Comparison of ENCODE assay signal across 10 mouse cellular contexts in genomic region chr9:114988610-114989327, GRCm38 (mm10). TPM values are rescaled to one million over a fixed set of nuclear protein-coding genes. Genes with fewer than 3 reads are reported as not detected.
DNase-seq lines count a peak whose midpoint lies in the region; ATAC-seq lines count a peak whose summit lies in the region.
"Had no signal": no experiment of that assay in that cellular context is flagged by ENCODE, and none has a peak within 500 bp of the region (broad histone marks: within the 10 kb centered on the region; RNA-seq: fewer than 3 reads in every experiment).

No protein-coding gene starts in this region.

- no peak overlapping the region for H3K4me3 ChIP-seq in hindbrain, embryonic 10.5 days
- no peak overlapping the region for H3K4me3 ChIP-seq in hindbrain, embryonic 11.5 days (ENCODE audit: low read depth, low read length)
- H3K4me3 ChIP-seq in neural tube, embryonic 13.5 days, result no peak overlapping the region
- H3K4me3 ChIP-seq in hindbrain, embryonic 15.5 days, result no peak overlapping the region
- H3K4me3 ChIP-seq: erythroblast, embryonic 14.5 days had no signal

- DNase-seq in hindbrain, embryonic 10.5 days (ENCODE audit: low spot score), result no peak
- DNase-seq in hindbrain, embryonic 11.5 days (ENCODE audit: low spot score), result no peak
- no peak for DNase-seq in neural tube, embryonic 10.5 days (ENCODE audit: extremely low spot score, low spot score)
- peak; percentile 61 for DNase-seq in testis, postnatal 10 days (ENCODE audit: low spot score)
- DNase-seq in adrenal gland, adult 18-20 months (ENCODE audit: low spot score in 2 of 2), result no peak
- DNase-seq: kidney, adult 8-10 months; thymus, postnatal 14 days had no signal

- no peaks in the 10 kb centered on the region for H3K36me3 ChIP-seq in hindbrain, embryonic 10.5 days
- no peaks in the 10 kb centered on the region for H3K36me3 ChIP-seq in hindbrain, embryonic 11.5 days (ENCODE audit: control insufficient read depth, insufficient read depth, low read length)
- 0 out of 2 replicates have a peak, but pooled peaks cover 5% of the 10 kb centered on the region for H3K36me3 ChIP-seq in neural tube, embryonic 13.5 days
- 0 out of 2 replicates have a peak, but pooled peaks cover 3% of the 10 kb centered on the region for H3K36me3 ChIP-seq in hindbrain, embryonic 15.5 days

- H3K4me2 ChIP-seq in hindbrain, embryonic 11.5 days (replicated peaks; ENCODE audit: low read depth, low read length), result no peak overlapping the region
- no peak overlapping the region for H3K4me2 ChIP-seq in neural tube, embryonic 13.5 days
- no peak overlapping the region for H3K4me2 ChIP-seq in hindbrain, embryonic 15.5 days

- no peak for ATAC-seq in hindbrain, embryonic 11.5 days (ENCODE audit: low FRiP score)
- ATAC-seq in neural tube, embryonic 13.5 days (ENCODE audit: low read depth), result no peak
- ATAC-seq in hindbrain, embryonic 15.5 days (ENCODE audit: low FRiP score, low read depth), result no peak

- no peak overlapping the region for H3K9ac ChIP-seq in hindbrain, embryonic 11.5 days (ENCODE audit: low read depth, low read length)
- no peak overlapping the region for H3K9ac ChIP-seq in neural tube, embryonic 13.5 days
- H3K9ac ChIP-seq in hindbrain, embryonic 15.5 days, result no peak overlapping the region

- peak overlapping the region; percentile 45; the same call in 1 of the 2 replicates for H3K27ac ChIP-seq in hindbrain, embryonic 10.5 days
- no peak overlapping the region for H3K27ac ChIP-seq in hindbrain, embryonic 11.5 days (ENCODE audit: low read depth, low read length)
- peak overlapping the region; percentile 49; the same call in 1 of the 2 replicates for H3K27ac ChIP-seq in neural tube, embryonic 13.5 days (replicated peaks)
- peak overlapping the region; percentile 31; the same call in 1 of the 2 replicates for H3K27ac ChIP-seq in hindbrain, embryonic 15.5 days (replicated peaks)

- H3K27me3 ChIP-seq in hindbrain, embryonic 10.5 days (ENCODE audit: insufficient read depth, poor library complexity, severe bottlenecking), result no peaks in the 10 kb centered on the region
- H3K27me3 ChIP-seq in hindbrain, embryonic 11.5 days (ENCODE audit: control insufficient read depth, insufficient read depth, low read length), result no peaks in the 10 kb centered on the region
- H3K27me3 ChIP-seq in neural tube, embryonic 13.5 days, result no peaks in the 10 kb centered on the region
- no peaks in the 10 kb centered on the region for H3K27me3 ChIP-seq in hindbrain, embryonic 15.5 days

- peaks cover 2% of the 10 kb centered on the region; the same call in 1 of the 2 replicates for H3K4me1 ChIP-seq in hindbrain, embryonic 10.5 days (replicated peaks)
- no peaks in the 10 kb centered on the region for H3K4me1 ChIP-seq in hindbrain, embryonic 11.5 days (replicated peaks; ENCODE audit: control insufficient read depth, insufficient read depth, low read length)
- H3K4me1 ChIP-seq in neural tube, embryonic 13.5 days (replicated peaks), result peaks cover 7% of the 10 kb centered on the region; the same call in 1 of the 2 replicates
- H3K4me1 ChIP-seq in hindbrain, embryonic 15.5 days (replicated peaks), result peaks cover 11% of the 10 kb centered on the region; the same call in 1 of the 2 replicates

- peaks cover 9% of the 10 kb centered on the region for H3K9me3 ChIP-seq in hindbrain, embryonic 10.5 days
- no peaks in the 10 kb centered on the region for H3K9me3 ChIP-seq in hindbrain, embryonic 11.5 days (ENCODE audit: control insufficient read depth, low read length)
- H3K9me3 ChIP-seq in neural tube, embryonic 13.5 days, result no peaks in the 10 kb centered on the region
- H3K9me3 ChIP-seq in hindbrain, embryonic 15.5 days, result no peaks in the 10 kb centered on the region

- 86% methylated on average over 6 of the region's 6 CpGs for WGBS in hindbrain, embryonic 10.5 days
- 81% methylated on average over 6 of the region's 6 CpGs for WGBS in hindbrain, embryonic 11.5 days
- WGBS in neural tube, embryonic 13.5 days, result 71% methylated on average over 6 of the region's 6 CpGs
- 65% methylated on average over 6 of the region's 6 CpGs for WGBS in hindbrain, embryonic 15.5 days

RNA-seq across cellular contexts. Expression of gene Rps27rt, which starts 6.2 kb away (rescaled TPM):
- 272 TPM in 2 replicates for polyA plus RNA-seq in hindbrain, embryonic 10.5 days (2016; fragmentation: Nextera tagmentation; extraction: Ambion mirVana)
- 295 and 351 TPM in 2 replicates for polyA plus RNA-seq in hindbrain, embryonic 11.5 days (2014; fragmentation: Nextera tagmentation; extraction: Ambion mirVana)
- polyA plus RNA-seq in neural tube, embryonic 13.5 days (2015; fragmentation: Nextera tagmentation; extraction: Ambion mirVana), result 299 and 320 TPM in 2 replicates
- polyA plus RNA-seq in hindbrain, embryonic 15.5 days (2015; fragmentation: Nextera tagmentation; extraction: Ambion mirVana), result 154 and 187 TPM in 2 replicates
- 10 to 100 TPM; 49.6 to 57.5 TPM for total RNA-seq in adrenal gland, adult 18-20 months (2021)
- polyA plus RNA-seq: erythroblast, embryonic 14.5 days had no signal

RNA-seq across cellular contexts. Expression of gene Osbpl10, which starts 10.4 kb away (rescaled TPM):
- polyA plus RNA-seq in hindbrain, embryonic 10.5 days (2016; fragmentation: Nextera tagmentation; extraction: Ambion mirVana), result 1.00 and 1.6 TPM in 2 replicates
- 1.1 and 1.6 TPM in 2 replicates for polyA plus RNA-seq in hindbrain, embryonic 11.5 days (2014; fragmentation: Nextera tagmentation; extraction: Ambion mirVana)
- 3.2 and 3.5 TPM in 2 replicates for polyA plus RNA-seq in neural tube, embryonic 13.5 days (2015; fragmentation: Nextera tagmentation; extraction: Ambion mirVana)
- polyA plus RNA-seq in hindbrain, embryonic 15.5 days (2015; fragmentation: Nextera tagmentation; extraction: Ambion mirVana), result 3.1 and 4.7 TPM in 2 replicates
- total RNA-seq in adrenal gland, adult 18-20 months (2021), result 1 to 10 TPM; 4.2 to 6.5 TPM
- polyA plus RNA-seq: erythroblast, embryonic 14.5 days had no signal

RNA-seq across cellular contexts. Expression of gene Gpd1l, which starts 55.0 kb away (rescaled TPM):
- polyA plus RNA-seq in hindbrain, embryonic 10.5 days (2016; fragmentation: Nextera tagmentation; extraction: Ambion mirVana), result 14.3 and 16.0 TPM in 2 replicates
- 9.8 and 10.7 TPM in 2 replicates for polyA plus RNA-seq in hindbrain, embryonic 11.5 days (2014; fragmentation: Nextera tagmentation; extraction: Ambion mirVana)
- polyA plus RNA-seq in neural tube, embryonic 13.5 days (2015; fragmentation: Nextera tagmentation; extraction: Ambion mirVana), result 28.5 and 30.7 TPM in 2 replicates
- 35.2 and 38.5 TPM in 2 replicates for polyA plus RNA-seq in hindbrain, embryonic 15.5 days (2015; fragmentation: Nextera tagmentation; extraction: Ambion mirVana)
- total RNA-seq in adrenal gland, adult 18-20 months (2021), result 10 to 100 TPM; 20.1 to 35.0 TPM
